Mouse (Mus musculus): Measurements from ENCODE around the gene Phex. TPM values are rescaled to one million over a fixed set of nuclear protein-coding genes. Genes with fewer than 3 reads are reported as not detected.

Phex gene
- 0.05 TPM for polyA plus RNA-seq (2014; fragmentation: Illumina TruSeq; extraction: RNeasy Lipid Tissue Mini Kit (QIAGEN cat#74804); ENCODE audit: low read depth, low replicate concordance)

DNA sequence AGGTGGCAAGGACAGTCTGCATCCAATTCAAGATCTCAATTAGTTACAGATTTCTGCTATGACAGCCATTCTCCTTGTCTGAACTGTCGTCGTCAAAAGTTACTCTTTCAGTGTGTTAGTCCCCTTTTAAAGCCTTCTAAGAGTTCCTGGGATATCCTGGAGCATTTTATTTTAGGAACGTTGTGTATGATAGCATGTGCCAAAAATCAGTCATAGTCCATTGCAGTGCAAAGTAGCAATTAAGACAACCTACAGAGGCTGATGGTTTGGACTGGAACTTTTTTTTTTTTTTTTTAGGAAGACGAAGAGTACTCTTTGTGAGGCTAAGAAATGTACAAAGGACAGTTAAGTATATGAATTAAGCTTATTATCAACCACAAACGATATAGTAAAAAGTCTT is at the start of gene Phex:
Gene Phex, minus strand, starts transcription at position 101 of the 400 bp plus-strand sequence.

Other genes starting within 250 kb of the Phex start
- gene Sms, start 77.0 kb upstream of the Phex start, polyA plus RNA-seq (2014; fragmentation: Illumina TruSeq; extraction: RNeasy Lipid Tissue Mini Kit (QIAGEN cat#74804); ENCODE audit: low read depth, low replicate concordance), result 9.7 TPM
- 1.4 TPM for gene Yy2, start 153.7 kb upstream of the Phex start, polyA plus RNA-seq (2014; fragmentation: Illumina TruSeq; extraction: RNeasy Lipid Tissue Mini Kit (QIAGEN cat#74804); ENCODE audit: low read depth, low replicate concordance)
- 8.0 TPM for gene Mbtps2, start 183.4 kb upstream of the Phex start, polyA plus RNA-seq (2014; fragmentation: Illumina TruSeq; extraction: RNeasy Lipid Tissue Mini Kit (QIAGEN cat#74804); ENCODE audit: low read depth, low replicate concordance)